Mouse (Mus musculus) myocyte (in vitro differentiated cells): ENCODE data around the gene Atoh8. TPM values are rescaled to one million over a fixed set of nuclear protein-coding genes. Genes with fewer than 3 reads are reported as not detected.

Source experiments
- H3K27me3 ChIP-seq: one replicate; pipeline ENCODE4 v1.6.1; 2011; ENCODE audit not compliant: control insufficient read depth, insufficient read depth, insufficient read length
- H3K36me3 ChIP-seq: one replicate; pipeline ENCODE4 v1.6.1; 2011; ENCODE audit not compliant: control insufficient read depth, insufficient read depth
- H3K4me2 ChIP-seq: one replicate; pipeline ENCODE4 v1.6.1; 2011; ENCODE audit warnings: low read depth, control low read depth
- H3K4me3 ChIP-seq: one replicate; pipeline ENCODE4 v1.5.1; 2011; ENCODE audit warnings: mild to moderate bottlenecking, control low read depth, moderate library complexity
- H3K79me2 ChIP-seq: one replicate; pipeline ENCODE4 v1.6.1; 2011; ENCODE audit not compliant: control insufficient read depth, insufficient read depth
- H3ac ChIP-seq: one replicate; pipeline ENCODE4 v1.6.1; 2011; ENCODE audit not compliant: control insufficient read depth, insufficient read length
- CEBPB ChIP-seq: IDR thresholded peaks from 2 replicates; pipeline ENCODE4 v1.6.1; 2011; ENCODE audit warnings: mild to moderate bottlenecking, moderate library complexity; ENCODE audit not compliant: poor library complexity, insufficient read depth, severe bottlenecking
- E2F4 ChIP-seq: IDR thresholded peaks from one replicate; pipeline ENCODE4 v1.6.1; 2011; ENCODE audit warnings: mild to moderate bottlenecking, control low read depth, moderate library complexity; ENCODE audit not compliant: insufficient read depth
- MAX ChIP-seq: IDR thresholded peaks from one replicate; pipeline ENCODE4 v1.6.1; 2011; ENCODE audit warnings: low read depth, mild to moderate bottlenecking, control low read depth
- MYOD1 ChIP-seq, 3 experiments: IDR thresholded peaks; one replicate each; pipeline ENCODE4 v1.6.1; 2011; ENCODE audit warnings: control low read depth in 2 of 3, low read depth in 2 of 3, mild to moderate bottlenecking in 2 of 3, moderate library complexity in 1 of 3; ENCODE audit not compliant: insufficient read length in 2 of 3, control insufficient read depth in 1 of 3
- MYOG ChIP-seq, 3 experiments: IDR thresholded peaks; one replicate each; pipeline ENCODE4 v1.6.1; 2011; ENCODE audit warnings: control low read depth in 2 of 3, low read depth in 2 of 3, mild to moderate bottlenecking in 2 of 3; ENCODE audit not compliant: insufficient read length in 2 of 3, control insufficient read depth in 1 of 3, insufficient read depth in 1 of 3
- POLR2A ChIP-seq: IDR thresholded peaks from one replicate; pipeline ENCODE4 v1.6.1; 2011; ENCODE audit warnings: low read depth, mild to moderate bottlenecking, control low read depth, moderate library complexity; ENCODE audit not compliant: insufficient read length
- POLR2AphosphoS2 ChIP-seq: IDR thresholded peaks from one replicate; pipeline ENCODE4 v1.6.1; 2011; ENCODE audit warnings: low read depth, control low read depth; ENCODE audit not compliant: insufficient read length
- REST ChIP-seq: IDR thresholded peaks from one replicate; pipeline ENCODE4 v1.6.1; 2011; ENCODE audit warnings: mild to moderate bottlenecking, control low read depth, moderate library complexity; ENCODE audit not compliant: insufficient read depth, insufficient read length
- SRF ChIP-seq: IDR thresholded peaks from one replicate; pipeline ENCODE4 v1.6.1; 2011; ENCODE audit warnings: low read depth; ENCODE audit not compliant: control insufficient read depth, insufficient read length
- TCF12 ChIP-seq: IDR thresholded peaks from one replicate; pipeline ENCODE4 v1.6.1; 2011; ENCODE audit warnings: mild to moderate bottlenecking, control low read depth; ENCODE audit not compliant: poor library complexity, insufficient read depth, severe bottlenecking
- TCF3 ChIP-seq: IDR thresholded peaks from one replicate; pipeline ENCODE4 v1.6.1; 2011; ENCODE audit warnings: low read depth, control low read depth; ENCODE audit not compliant: insufficient read length
- USF1 ChIP-seq: IDR thresholded peaks from one replicate; pipeline ENCODE4 v1.6.1; 2011; ENCODE audit warnings: low read depth, mild to moderate bottlenecking, control low read depth, moderate library complexity
- polyA plus RNA-seq: library from polyadenylated mRNA; unstranded; fragments of >200 nt; fragmentation: generic; extraction: Trizol; gene quantifications from one replicate; pipeline ENCODE4 v1.2.1, GENCODE M21; 2012; ENCODE audit warnings: missing spikeins

Atoh8 gene
- polyA plus RNA-seq, 1 experiment, result 2.1 TPM

DNA sequence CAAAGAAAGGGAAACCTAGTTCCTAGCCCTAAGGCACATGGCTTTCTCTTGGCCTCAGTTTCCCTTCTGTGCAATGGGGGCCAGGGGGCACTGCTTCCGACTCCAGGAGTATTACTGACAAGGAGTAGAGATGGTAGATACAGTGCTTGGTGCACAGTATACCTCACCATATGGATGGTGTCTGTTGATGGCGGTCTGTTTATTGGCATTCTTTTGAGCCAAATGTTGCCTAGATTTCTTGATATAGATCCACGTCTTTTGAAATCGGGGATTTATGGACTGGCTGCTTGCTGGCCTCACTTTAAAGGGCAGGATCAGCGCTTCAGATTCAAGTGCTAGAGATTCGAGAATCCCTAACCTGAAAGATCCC is 18.0 kb downstream of the Atoh8 start:
- no peaks in the 10 kb centered on the region for H3K36me3 ChIP-seq
- peak overlapping the region; percentile 48 for H3K4me2 ChIP-seq
- H3K27me3 ChIP-seq, result no peaks in the 10 kb centered on the region
- no peaks in the 10 kb centered on the region for H3K79me2 ChIP-seq
- TF ChIP-seq E2F4, result no peak
- no peak overlapping the region for H3K4me3 ChIP-seq
- H3ac ChIP-seq, result no peak overlapping the region

GRCm38 (mm10) chr6:72216681-72217414 is 18.5 kb downstream of the Atoh8 start:
- TF ChIP-seq POLR2AphosphoS2, result no peak
- peak; percentile 88 to 96 (median 95) for TF ChIP-seq MYOG (IDR thresholded peaks at IDR 0.05; ENCODE audit: control insufficient read depth in 1 of 3, insufficient read depth in 1 of 3, insufficient read length in 2 of 3, low read depth in 2 of 3)
- TF ChIP-seq SRF, result no peak
- TF ChIP-seq POLR2A, result no peak
- no peak for TF ChIP-seq CEBPB
- no peak for TF ChIP-seq USF1
- peak; percentile 84 for TF ChIP-seq TCF3
- no peak for TF ChIP-seq MAX
- TF ChIP-seq TCF12, result peak; percentile 97
- peak; percentile 85 to 92 (median 88) for TF ChIP-seq MYOD1 (IDR thresholded peaks at IDR 0.05; ENCODE audit: control insufficient read depth in 1 of 3, insufficient read length in 2 of 3, low read depth in 2 of 3)
- TF ChIP-seq E2F4, result no peak
- no peak for TF ChIP-seq REST
- H3K4me3 ChIP-seq, result no peak overlapping the region
- no peaks in the 10 kb centered on the region for H3K79me2 ChIP-seq
- H3K4me2 ChIP-seq, result peak overlapping the region; percentile 48
- H3ac ChIP-seq, result no peak overlapping the region
- no peaks in the 10 kb centered on the region for H3K36me3 ChIP-seq
- no peaks in the 10 kb centered on the region for H3K27me3 ChIP-seq

GRCm38 (mm10) chr6:72215582-72215981 is 19.8 kb downstream of the Atoh8 start:
- H3K36me3 ChIP-seq, result no peaks in the 10 kb centered on the region
- H3K27me3 ChIP-seq, result no peaks in the 10 kb centered on the region
- no peak for TF ChIP-seq MYOD1 (IDR thresholded peaks at IDR 0.05; ENCODE audit: control insufficient read depth in 1 of 3, insufficient read length in 2 of 3, low read depth in 2 of 3)
- peak in 1 of 3 experiments; percentile 14 for TF ChIP-seq MYOG (IDR thresholded peaks at IDR 0.05; ENCODE audit: control insufficient read depth in 1 of 3, insufficient read depth in 1 of 3, insufficient read length in 2 of 3, low read depth in 2 of 3)
- H3K4me3 ChIP-seq, result no peak overlapping the region
- no peaks in the 10 kb centered on the region for H3K79me2 ChIP-seq
- peak overlapping the region; percentile 78 for H3K4me2 ChIP-seq
- no peak overlapping the region for H3ac ChIP-seq

- Histone ChIP-seq H3K4me2 (no peak overlapping the region), H3K36me3 (no peaks in the 10 kb centered on the region), H3ac (no peak overlapping the region), H3K79me2 (no peaks in the 10 kb centered on the region), H3K4me3 (no peak overlapping the region), H3K27me3 (no peaks in the 10 kb centered on the region)
- TF ChIP-seq POLR2AphosphoS2 (no peak), MAX (no peak), E2F4 (no peak), TCF3 (no peak), MYOD1 (IDR thresholded peaks at IDR 0.05; ENCODE audit: control insufficient read depth in 1 of 3, insufficient read length in 2 of 3, low read depth in 2 of 3) (no peak), REST (no peak), TCF12 (no peak)
These were observed 24.0 kb downstream of the Atoh8 start for GRCm38 (mm10) chr6:72211360-72211759.

GRCm38 (mm10) chr6:72210823-72211222 is 24.6 kb downstream of the Atoh8 start:
- TF ChIP-seq MYOG (IDR thresholded peaks at IDR 0.05; ENCODE audit: control insufficient read depth in 1 of 3, insufficient read depth in 1 of 3, insufficient read length in 2 of 3, low read depth in 2 of 3) (peak in 1 of 3 experiments; percentile 33), TCF3 (no peak), SRF (no peak)
- H3ac ChIP-seq, result no peak overlapping the region

More at GRCm38 (mm10) chr6:72210823-72211222, 24.6 kb downstream of the Atoh8 start:
- Histone ChIP-seq H3K4me3 (no peak overlapping the region), H3K36me3 (no peaks in the 10 kb centered on the region), H3K79me2 (no peaks in the 10 kb centered on the region), H3K27me3 (no peaks in the 10 kb centered on the region), H3K4me2 (no peak overlapping the region)
